Mouse (Mus musculus) liver, postnatal 0 days (tissue): Measurements from ENCODE around the gene Dda1.

ENCODE experiments used
- CTCF ChIP-seq: sonication (generic); IDR thresholded peaks from 2 replicates; pipeline ENCODE4 v1.5.1; 2016; ENCODE audit warnings: antibody characterized with exemption, low read depth
- EP300 ChIP-seq: IDR thresholded peaks from 2 replicates; pipeline ENCODE4 v1.6.1; 2016; ENCODE audit warnings: antibody characterized with exemption, low read depth, mild to moderate bottlenecking

DNA sequence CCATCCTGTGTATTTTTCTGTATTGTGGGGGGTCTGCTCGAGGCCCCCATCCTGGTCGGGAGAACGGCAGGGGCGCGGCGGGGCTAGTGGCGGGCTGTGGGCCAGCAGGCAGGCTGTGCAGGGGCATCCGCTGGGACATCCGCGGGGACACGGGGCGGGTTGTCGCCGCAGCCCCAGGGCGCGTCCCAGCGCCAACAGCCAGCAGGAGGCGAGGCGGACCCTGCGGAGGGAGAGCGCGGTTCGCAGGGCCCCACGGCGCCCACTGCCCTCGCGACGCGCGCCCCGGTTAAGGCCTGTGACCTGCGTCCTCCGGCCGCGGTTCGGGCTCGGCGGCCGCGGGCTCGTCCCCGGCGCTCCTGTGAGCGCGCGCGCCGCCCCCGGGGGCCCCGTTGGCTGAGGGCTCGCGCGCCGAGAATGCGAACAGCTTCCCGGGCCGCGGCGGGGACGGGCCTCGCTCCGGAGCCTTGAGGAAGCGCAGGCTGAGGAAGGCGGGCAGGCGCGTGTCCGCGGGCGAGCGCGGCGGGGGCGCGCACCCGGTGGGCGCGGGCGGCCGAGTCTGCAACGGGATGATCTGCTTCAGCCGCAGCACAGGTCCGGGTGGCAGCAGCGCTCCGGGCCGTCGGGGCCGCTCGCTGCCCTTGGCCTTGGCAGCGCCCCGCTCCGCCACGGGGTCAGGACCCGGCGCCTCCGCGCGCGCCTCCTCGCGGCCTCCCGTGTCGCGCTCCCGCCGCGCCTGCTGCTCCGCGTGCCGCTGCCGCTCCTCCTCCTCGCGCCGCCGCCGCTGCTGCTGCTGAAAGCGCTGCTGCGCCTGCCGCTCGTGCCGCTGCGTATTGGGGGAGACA is 7.3 kb downstream of the Dda1 start:
- peak; percentile 33 for TF ChIP-seq CTCF
- no peak for TF ChIP-seq EP300
